Mouse (Mus musculus) urinary bladder, postnatal 10 days (tissue): Measurements from ENCODE around the gene Gm5431.
"Not testable (repeated sequence)": the region's sequence is repeated elsewhere in the genome, so short reads cannot be mapped to it uniquely, and the experiment has no call there.

Source experiments
- DNase-seq: peaks from one replicate; pipeline ENCODE4 v3.0.0; 2022; ENCODE audit warnings: low spot score

The Gm5431 gene

GRCm38 (mm10) chr11:48871201-48871772, 30.7 kb downstream of the Gm5431 start, which contains the start of gene Irgm1:
Gene Irgm1, minus strand, starts transcription at chr11:48871683.
- no peak for DNase-seq

DNA sequence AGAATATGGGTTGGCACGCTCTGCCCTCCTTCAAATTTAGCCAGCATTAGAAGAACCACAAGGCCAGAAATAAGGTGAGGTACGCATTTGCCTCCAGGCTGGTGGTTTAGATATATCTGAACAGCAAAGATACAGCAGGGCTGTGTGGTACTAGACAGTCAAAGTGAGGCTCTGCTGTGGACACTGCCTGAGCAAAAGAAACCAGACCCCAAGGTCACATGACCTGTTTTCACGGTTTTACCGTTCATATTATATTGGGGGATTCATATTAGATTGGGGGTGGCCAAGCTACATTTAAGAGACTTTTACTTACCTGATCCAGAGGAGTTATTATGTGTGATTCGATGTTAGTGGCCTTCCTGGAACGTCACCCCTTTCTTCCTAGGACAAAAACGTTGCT, 31.2 kb downstream of the Gm5431 start:
- DNase-seq = no peak

- no peak for DNase-seq
Measured at GRCm38 (mm10) chr11:48869380-48870110, 32.5 kb downstream of the Gm5431 start.

GRCm38 (mm10) chr11:48866481-48866880, 35.5 kb downstream of the Gm5431 start:
- DNase-seq = no peak

GRCm38 (mm10) chr11:48863808-48864207, 38.2 kb downstream of the Gm5431 start:
- no peak for DNase-seq

DNA sequence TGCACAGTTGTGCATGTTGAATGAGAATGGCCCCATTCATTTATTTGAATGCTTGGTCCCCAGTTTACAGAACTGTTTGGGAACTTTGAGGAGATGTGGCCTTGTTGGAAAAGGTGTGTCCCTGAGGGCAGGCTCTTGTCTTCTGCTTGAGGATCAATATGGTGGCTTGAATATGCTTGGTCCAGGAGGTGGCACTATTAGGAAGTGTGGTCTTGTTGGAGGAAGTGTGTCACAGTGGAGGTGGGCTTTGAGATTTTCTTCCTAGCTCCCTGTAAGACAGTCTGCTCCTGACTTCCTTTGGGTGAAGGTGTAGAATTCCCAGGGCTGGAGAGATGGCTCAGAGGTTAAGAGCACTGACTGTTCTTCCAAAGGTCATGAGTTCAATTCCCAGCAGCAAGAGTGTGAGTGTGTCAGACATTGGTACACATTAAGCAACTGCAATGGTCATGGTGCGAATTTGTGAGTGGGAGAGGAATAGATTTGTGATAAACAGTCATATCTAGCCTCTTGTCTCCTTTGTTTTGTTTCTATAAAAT, 39.2 kb downstream of the Gm5431 start:
- DNase-seq = no peak

- no peak for DNase-seq
Measured at GRCm38 (mm10) chr11:48859014-48859413, 43.0 kb downstream of the Gm5431 start.

- DNase-seq = no peak
Measured at GRCm38 (mm10) chr11:48853474-48854180, 48.4 kb downstream of the Gm5431 start.

- DNase-seq = no peak
Measured at GRCm38 (mm10) chr11:48852624-48853473, 49.2 kb downstream of the Gm5431 start.

DNA sequence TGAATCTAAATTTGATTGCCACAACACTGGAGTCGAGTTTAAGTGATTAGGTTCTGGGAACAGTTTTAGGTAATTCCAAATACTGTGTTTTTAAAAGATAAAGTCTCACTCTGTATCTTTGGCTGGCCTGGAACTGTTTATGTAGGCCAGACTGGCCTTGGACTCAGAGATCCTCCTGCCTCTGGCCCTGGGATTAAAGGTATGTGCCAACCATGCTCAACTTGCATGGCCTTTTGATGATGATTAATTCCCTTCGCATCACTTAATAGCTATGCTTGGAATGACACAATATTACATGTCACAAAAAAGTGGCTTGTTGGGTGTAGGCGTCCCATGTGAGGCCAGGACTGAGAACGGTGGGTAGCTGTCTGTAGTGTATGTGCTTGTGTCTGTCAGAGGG, 49.8 kb downstream of the Gm5431 start:
- DNase-seq = no peak

DNA sequence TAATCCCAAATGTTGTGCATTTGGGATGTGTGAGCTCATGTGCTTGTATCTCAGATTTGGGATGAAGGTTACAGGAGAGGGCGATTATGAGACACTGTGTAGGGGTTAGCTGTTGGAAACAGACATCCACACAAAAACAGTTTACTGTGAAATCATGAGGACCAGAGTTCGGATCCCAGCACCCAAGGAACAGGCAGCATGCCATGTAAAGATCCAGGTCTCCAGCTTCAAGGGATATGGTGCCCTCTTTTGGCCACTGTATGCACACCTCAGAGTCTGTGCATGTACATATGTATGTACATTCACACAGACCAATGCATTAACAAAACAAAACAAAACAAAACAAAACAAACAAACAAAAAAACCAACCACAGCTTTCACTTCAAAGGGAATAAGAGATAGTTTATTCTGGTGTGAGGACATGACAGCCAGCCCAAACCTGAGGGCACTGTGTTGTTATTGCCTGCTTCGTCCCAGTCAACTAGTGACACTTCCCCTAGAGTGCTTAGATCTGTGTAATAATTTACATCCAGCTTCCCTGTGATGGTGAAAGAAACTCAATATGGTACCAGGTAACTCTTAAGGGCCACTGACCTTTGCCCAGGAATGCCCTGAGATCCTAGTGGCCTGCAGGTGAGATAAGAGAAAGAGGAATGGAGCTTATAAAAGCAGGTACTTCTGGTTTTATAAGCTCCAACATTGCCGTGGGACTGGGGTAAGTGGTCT, 50.6 kb downstream of the Gm5431 start:
- DNase-seq = no peak

DNA sequence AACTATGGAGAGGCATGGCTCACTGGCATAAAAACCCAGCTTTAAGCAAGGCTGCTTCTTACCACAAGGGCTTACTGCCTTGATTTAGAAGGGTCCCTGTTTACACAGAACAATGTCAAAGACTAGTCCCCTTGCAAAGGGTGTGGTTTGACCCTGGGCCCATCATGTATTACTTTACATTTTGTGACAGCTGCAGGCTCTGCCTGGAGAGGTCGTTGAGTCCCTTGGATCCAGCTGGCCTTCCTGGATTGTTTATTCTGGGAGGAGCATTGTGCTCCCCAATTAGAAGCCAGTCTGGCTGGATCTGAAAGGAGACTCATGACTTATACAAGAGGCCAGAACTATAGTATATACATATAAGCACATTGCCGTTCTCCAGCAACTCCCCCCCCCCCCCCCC, 51.8 kb downstream of the Gm5431 start:
- DNase-seq = no peak

DNA sequence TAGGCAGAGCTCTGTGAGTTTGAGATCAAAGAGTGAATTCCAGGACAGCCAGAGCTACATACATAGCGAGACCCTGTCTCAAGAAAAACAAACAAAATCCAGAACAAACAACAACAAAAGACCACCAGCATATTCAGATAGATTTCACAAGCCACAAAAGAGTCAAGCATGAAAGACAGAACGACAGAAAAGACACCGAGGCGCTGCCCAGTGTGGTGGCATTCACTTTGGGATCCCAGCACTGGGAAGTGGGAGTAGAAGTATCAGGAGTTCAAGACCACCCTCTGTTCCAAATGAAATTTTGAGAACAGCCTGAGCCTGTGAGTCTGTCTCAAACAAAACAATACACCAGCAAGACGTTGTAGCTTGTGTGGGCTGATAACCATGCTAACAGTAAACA, 55.1 kb downstream of the Gm5431 start:
- no peak for DNase-seq

DNA sequence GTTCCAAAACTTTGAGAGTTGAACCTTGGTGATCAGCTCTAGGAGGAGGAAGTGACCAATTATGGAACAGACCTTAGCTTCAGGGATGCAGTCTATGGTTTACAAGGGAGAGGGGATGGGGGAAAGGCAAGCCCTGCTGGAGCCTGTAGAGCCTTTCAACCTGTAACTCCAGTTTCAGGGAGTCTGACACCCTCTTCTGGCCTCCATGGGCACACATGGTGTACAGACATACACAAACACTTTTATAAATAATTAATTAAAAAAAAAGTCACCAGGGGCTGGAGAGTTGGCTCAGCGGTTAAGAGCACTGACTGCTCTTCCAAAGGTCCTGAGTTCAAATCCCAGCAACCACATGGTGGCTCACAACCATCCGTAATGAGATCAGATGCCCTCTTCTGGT, 55.7 kb downstream of the Gm5431 start:
- DNase-seq = not testable (repeated sequence)

- DNase-seq = no peak
Measured at GRCm38 (mm10) chr11:48845244-48845815, 56.7 kb downstream of the Gm5431 start.

DNA sequence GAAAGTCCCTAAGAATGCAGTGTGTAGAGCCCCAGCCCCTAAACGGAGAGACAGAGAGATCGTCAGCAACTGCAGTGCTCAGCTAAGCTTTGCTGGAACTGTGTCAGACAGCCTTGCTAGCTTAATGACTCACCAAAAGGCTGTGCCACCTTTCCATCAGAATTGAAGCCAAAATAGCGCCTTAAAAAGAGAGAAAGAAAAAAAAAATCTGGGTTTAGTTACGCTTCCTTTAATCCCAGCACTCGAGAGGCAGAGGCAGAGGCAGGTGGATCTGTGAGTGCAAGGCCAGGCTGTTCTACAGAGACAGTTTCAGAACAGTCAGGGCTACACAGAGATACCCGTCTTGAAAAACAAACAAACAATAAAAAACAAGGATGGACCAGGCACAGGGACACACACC, 57.7 kb downstream of the Gm5431 start:
- no peak for DNase-seq

DNA sequence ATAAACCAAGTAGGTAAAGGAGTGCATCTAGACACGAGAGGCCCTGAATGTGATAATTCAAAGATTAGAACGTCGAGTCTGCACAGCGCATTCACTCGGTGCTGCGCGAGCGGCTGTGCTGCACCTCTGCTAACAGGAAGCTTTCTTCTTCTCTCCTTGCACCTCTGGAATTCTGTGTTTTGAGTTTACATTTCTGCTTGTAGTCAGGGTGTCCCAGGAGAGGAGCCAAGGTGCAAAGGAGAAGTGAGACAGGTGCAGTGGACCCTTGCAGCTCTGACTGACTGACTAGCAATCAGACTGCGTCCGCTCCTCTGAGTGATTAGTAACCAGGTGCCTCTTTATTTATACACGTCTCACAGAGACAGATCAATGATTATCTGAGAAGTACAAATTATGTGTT, 58.8 kb downstream of the Gm5431 start:
- DNase-seq = no peak

DNA sequence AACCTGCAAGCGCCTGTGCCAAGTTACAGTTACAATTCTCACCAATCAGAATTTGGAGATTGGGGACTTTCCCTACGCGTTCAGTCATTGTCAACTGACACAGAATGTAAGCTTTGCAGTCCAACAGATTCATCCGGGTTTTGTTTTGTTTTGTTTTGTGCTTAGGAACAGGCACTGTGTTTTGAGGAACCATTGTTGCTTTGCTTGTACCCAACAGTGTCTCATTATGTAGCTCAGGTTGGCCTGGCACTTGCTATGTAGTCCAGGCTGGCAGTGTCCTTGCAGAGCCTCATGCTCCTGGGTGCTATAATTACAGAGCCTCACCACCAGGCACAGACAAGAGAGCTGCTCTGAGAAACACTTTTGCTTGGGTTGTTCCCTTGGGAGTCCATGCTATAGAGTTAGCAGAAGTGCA, 59.6 kb downstream of the Gm5431 start:
- no peak for DNase-seq

DNA sequence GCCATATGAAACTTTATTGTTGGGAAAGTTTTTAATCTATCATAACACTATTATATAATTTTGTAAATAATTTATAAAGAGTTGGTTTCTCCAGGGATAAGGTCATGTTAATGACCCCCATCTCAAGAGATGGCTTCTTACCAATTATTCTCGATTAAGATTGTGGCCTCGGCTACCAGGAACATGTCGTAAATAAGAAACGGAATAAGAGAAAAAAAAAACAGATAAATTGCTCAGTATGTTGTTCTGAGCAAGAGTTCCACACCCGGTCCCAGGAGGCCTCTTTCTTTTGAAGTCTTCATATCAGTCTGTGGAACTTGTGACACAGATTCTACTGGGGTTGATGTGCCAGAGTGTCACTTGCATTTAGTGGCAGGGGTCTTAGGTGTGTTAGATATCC, 60.8 kb downstream of the Gm5431 start:
- DNase-seq = no peak

DNA sequence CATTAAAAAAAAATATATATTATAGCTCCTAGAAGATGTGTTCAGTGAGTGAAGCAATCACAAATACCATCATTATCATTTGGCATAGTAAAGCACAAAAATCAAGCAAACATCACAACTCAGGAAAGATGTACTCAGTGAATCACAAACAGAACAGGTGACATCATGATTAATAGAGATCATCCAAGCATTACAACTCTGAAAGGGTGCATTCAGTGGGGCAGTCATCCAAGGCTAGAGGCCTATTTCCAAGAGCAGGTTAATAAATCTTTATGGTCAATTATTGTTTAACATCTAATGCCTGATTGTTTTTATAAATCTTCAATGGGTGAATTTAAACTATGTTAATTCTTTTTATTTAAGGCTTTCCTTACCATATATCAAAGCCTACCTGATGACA, 61.2 kb downstream of the Gm5431 start:
- no peak for DNase-seq
